Mouse (Mus musculus): ENCODE measurements at regions not wholly inside any gene's neighbourhood (a gene's known extent, or its start where the extent isn't known, plus 50 kb on each side); places are given as distances from the start of the nearest gene placed in this dataset.

- no peak for TF ChIP-seq CTCF (IDR thresholded peaks at IDR 0.05; ENCODE audit: low read depth)
- Histone ChIP-seq H3K4me2 (no peak overlapping the region), H3K36me3 (ENCODE audit: insufficient read depth) (no peaks in the 10 kb centered on the region), H3K9ac (no peak overlapping the region), H3K27me3 (ENCODE audit: insufficient read depth, low read length) (no peaks in the 10 kb centered on the region), H3K4me3 (ENCODE audit: low read depth, low read length) (no peak overlapping the region), H3K9me3 (ENCODE audit: low read depth, low read length) (no peaks in the 10 kb centered on the region), H3K27ac (ENCODE audit: low read depth) (no peak overlapping the region), H3K4me1 (ENCODE audit: insufficient read depth) (no peaks in the 10 kb centered on the region)
- DNase-seq = no peak
- no peak for ATAC-seq (ENCODE audit: insufficient read depth)
- WGBS = 68% methylated on average over 10 of the region's 10 CpGs
Observed at GRCm38 (mm10) chr16:66487194-66487944, 672.3 kb downstream of the Vgll3 start.

- Histone ChIP-seq H3K4me2 (no peak overlapping the region), H3K4me3 (ENCODE audit: low read depth, low read length) (no peak overlapping the region), H3K9me3 (ENCODE audit: low read depth, low read length) (no peaks in the 10 kb centered on the region), H3K27me3 (ENCODE audit: insufficient read depth, low read length) (no peaks in the 10 kb centered on the region), H3K27ac (ENCODE audit: low read depth) (no peak overlapping the region), H3K9ac (no peak overlapping the region), H3K36me3 (ENCODE audit: insufficient read depth) (no peaks in the 10 kb centered on the region), H3K4me1 (ENCODE audit: insufficient read depth) (no peaks in the 10 kb centered on the region)
- DNase-seq (peak; percentile 8), ATAC-seq (ENCODE audit: insufficient read depth) (no peak)
- TF ChIP-seq CTCF (IDR thresholded peaks at IDR 0.05; ENCODE audit: low read depth) = no peak
- WGBS = 65% methylated on average over 3 of the region's 3 CpGs
Observed at GRCm38 (mm10) chr16:66495532-66495931, 680.5 kb downstream of the Vgll3 start.
